Mouse (Mus musculus) brain, embryonic 14.5 days (tissue): ENCODE data around the gene Tm9sf1.

Experiments
- CTCF ChIP-seq: fragments of 200-500 bp; IDR thresholded peaks from 2 replicates; pipeline ENCODE4 v1.5.1; 2012; ENCODE audit warnings: inconsistent platforms, mild to moderate bottlenecking, moderate library complexity, borderline replicate concordance; ENCODE audit not compliant: insufficient read depth, insufficient read length; ENCODE audit errors: extremely low read depth
- POLR2A ChIP-seq: fragments of 200-500 bp; IDR thresholded peaks from 2 replicates; pipeline ENCODE4 v1.6.1; 2012; ENCODE audit warnings: mild to moderate bottlenecking, inconsistent platforms, borderline replicate concordance; ENCODE audit not compliant: poor library complexity, insufficient read depth, insufficient read length, severe bottlenecking; ENCODE audit errors: extremely low read depth

- no peak for TF ChIP-seq CTCF
- TF ChIP-seq POLR2A, result no peak
Measured at GRCm38 (mm10) chr14:55616844-55617243, 26.8 kb downstream of the Tm9sf1 start.
